Mouse (Mus musculus): ENCODE results near the gene Adamts3.

Adamts3 gene

GRCm38 (mm10) chr5:89711116-89711859, 171.8 kb downstream of the Adamts3 start:
- no peak for DNase-seq (ENCODE audit: low spot score in 2 of 2)

DNA sequence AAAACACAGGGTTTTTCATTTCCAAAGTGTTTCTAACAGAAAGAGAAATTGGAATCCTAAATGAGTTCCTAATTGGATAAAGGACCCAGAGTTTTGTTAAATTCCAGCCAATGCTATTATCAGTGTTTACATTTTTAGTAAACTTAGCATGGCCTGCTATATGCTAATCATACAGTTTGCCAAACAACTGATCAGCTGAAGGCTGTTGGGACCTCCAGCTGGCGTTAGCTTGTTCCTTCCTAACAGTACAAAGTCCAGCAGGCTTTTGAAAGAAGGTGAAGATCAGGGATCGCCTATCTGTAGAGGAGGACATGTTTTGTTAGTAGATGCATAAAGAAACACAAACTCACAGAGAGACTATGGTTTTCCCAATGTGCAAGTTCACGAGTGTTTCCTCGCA, 173.7 kb downstream of the Adamts3 start:
- no peak for DNase-seq (ENCODE audit: low spot score in 2 of 2)

DNA sequence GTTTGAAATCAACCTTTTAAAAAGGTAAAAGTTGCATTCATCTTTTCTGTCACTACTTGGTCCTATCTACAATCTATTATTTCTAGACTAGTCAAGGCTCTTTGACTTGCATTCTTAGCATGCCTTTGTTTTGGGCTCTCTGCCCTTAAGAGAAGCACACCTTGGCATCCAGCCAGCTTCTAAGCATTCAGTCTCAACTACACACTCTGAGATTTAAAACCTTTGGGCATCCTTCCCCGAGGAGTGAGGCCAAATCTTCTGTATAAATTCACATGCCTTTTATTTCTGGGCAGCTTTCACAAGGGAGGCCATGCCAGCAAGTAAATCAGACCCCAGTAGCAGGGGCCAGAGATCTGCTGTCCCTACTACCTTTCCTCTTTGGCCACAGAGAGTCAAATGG, 178.9 kb downstream of the Adamts3 start:
- no peak for DNase-seq (ENCODE audit: low spot score in 2 of 2)

DNA sequence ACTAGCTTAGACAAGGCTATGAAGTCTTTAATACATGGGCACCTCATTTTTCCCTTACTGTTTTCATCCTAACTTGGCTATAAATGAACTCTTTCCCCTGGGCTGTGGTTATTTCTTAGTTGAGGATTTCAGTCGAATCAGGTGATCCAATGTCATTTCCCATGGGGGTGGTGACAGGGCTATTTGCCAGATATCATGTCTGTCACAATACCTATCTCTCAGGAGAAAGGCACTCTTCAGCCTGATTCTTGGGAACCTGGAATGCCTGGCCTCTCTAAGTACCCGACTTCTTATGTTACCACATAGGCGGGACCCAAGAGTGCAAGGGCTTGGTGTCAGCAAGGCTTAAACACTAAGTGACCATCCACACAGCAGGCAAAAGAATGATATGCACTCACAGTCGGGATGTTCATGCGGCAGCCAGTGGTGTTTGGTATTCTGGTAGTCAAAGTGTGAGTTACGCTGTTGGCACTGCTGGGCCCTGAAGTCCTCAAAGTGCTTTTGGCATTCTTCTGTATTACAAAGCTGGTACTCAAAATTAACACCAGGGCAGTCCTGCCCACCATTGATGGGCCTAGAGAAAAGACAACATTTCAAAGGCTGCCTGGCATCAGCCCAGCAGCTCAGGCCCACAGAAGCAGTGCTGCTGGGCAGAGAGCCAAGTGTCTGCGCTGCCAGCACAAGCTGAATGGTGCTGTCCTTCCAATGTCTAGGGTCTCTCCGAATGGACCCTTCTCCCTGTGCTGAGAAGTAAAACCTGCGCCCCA, 181.7 kb downstream of the Adamts3 start:
- no peak for DNase-seq (ENCODE audit: low spot score in 2 of 2)

DNA sequence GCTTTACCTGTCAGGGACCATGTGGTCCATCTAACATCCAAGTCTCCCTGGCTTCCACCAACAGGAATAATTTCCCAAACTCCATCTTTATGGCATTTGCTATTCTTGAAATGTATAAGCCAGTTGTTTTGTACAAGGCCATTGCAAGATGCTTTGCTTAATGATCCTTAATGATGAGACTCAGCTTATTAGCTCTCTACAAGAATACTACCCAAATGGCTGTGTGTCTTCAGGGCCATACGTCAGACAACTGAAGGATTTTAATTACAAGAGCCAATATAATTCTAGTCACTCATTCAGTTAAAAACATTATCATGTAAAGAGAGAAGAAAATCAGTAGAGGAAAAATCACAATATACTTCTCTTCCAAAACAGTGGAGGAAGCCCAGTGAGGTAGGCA, 195.3 kb downstream of the Adamts3 start:
- no peak for DNase-seq (ENCODE audit: low spot score in 2 of 2)

- no peak for DNase-seq (ENCODE audit: low spot score in 2 of 2)
Measured at GRCm38 (mm10) chr5:89679871-89680536, 203.1 kb downstream of the Adamts3 start.

- no peak for DNase-seq (ENCODE audit: low spot score in 2 of 2)
Measured at GRCm38 (mm10) chr5:89678148-89678547, 205.0 kb downstream of the Adamts3 start.

DNA sequence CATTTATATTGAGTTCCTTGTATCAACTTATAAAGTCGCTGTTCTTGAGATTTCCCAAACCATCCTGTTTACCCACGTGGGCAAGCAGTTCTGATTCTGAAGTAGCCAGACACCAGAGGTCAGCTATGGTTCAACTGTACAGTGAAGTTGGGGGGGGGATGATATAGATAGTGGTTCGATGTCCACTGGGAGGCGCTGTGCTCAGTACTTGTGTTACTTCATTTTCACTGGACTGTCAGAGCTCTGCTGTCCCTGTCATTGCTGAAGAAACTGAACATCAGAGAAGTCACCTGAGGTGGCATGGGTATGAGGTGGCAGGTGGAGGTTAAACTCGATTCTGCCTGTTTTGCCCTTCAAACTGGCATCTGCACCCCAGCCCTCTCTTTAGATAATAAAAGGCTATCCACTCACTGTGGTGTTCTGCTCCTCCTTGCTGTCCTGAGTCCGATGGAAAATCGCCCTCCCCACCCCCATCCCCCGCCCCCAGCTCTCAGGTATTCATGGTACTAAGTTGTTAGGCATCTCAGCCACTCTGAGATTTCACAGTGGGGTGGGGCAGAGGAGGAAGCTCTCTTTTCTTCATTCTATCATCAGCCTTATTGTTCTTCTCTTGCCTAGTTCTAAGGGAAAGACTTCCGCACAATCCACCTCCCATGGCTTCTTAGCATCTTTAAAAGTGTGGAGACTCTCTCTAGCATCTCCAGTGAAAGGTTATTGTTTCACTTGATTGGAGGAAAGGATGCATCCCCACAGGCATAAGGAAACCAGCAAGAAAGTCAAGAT, 208.9 kb downstream of the Adamts3 start:
- DNase-seq (ENCODE audit: low spot score in 2 of 2), result no peak

GRCm38 (mm10) chr5:89672950-89673349, 210.2 kb downstream of the Adamts3 start:
- DNase-seq (ENCODE audit: low spot score in 2 of 2), result no peak

- no peak for DNase-seq (ENCODE audit: low spot score in 2 of 2)
Measured at GRCm38 (mm10) chr5:89654327-89654726, 228.8 kb downstream of the Adamts3 start.

- no peak for DNase-seq (ENCODE audit: low spot score in 2 of 2)
Measured at GRCm38 (mm10) chr5:89653862-89654261, 229.3 kb downstream of the Adamts3 start.

DNA sequence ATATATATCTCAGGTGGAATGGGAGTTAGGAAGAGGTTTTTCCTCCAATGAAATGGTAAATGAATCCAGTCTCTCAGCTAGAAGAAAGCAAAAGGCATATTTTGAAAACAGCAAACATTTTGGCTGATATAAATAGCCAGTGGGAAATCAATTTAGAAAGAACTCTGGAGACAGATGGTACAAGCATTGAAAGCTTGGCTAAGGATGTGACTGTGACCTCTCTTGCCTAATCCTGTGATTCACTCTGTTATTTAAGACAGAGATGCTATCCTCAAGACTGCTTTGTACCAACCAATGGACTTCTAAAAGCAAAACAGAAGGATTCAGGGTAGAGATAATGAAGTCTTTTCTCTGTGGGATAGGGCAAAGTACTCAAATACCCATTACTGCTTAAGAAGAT, 236.2 kb downstream of the Adamts3 start:
- no peak for DNase-seq (ENCODE audit: low spot score in 2 of 2)

DNA sequence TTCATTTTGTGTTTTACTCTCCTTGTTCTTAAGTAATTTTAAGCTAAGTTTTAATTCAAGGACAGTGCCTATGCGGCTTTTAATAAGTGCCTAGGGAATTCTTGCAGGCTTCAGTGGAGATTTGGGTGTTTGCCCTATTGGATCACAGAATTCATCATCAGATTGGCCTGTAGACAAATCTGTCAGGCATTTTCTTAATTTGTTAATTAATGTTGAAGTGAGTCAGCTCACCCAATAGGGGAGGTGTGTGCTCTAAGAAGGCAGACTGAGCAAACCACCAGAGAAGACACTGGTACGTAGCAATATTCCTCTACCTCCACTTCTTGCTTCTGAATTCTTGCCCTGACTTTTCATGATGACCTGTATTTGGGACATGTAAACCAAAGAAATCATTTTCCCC, 247.7 kb downstream of the Adamts3 start:
- no peak for DNase-seq (ENCODE audit: low spot score in 2 of 2)

DNA sequence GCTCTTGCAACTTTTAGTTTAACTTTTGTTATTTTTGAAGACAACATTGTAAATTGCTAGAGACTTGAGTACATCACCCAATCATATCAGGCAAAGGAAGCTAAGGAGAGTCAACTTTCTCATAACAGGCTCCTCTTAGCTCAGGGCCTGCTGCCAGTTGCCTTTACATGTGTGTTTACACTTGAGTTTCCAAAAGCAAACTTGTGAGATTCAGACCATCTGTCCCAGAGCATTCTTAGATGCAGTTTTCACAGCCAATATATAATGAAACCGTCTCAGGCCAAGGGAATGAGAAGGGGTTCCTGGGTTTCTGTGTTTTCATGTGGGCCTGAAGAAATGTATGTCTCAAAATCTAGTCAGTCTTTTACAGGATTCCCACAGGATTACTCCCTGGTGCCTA, 251.5 kb downstream of the Adamts3 start:
- no peak for DNase-seq (ENCODE audit: low spot score in 2 of 2)
